Mouse (Mus musculus): Measurements from ENCODE around the gene Gpc6.

Gpc6 gene

DNA sequence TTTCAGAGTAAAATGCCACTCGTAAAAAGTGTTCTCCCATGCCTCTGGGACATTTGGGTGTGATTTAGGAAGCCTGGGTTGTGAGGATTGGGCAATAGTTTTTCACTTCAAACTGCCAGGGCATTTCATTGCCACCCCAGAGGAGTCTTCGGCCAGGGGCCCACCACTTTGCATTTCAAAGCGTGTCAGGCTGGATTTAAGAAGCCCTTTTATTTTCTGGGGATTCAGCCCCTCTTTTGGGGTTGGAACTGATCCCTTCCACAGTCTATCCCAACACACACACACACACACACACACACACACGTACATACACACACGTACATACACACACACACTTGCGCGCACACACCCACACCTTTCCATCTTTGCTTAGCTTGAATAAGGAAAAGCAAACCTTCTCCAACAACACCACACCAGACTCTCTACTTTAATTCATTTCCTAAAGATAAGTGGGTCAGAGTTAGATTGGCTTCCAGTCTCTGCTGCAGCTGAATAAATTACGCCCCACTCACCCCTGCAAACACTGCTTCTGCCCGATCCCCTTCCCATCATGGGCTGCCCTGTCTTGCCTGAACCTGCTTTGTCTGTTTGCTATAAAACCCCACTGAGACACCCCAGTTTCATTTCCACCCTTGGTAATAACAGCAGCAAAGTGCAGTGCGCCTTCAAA is 969.9 kb downstream of the Gpc6 start:
- DNase-seq = no peak

DNA sequence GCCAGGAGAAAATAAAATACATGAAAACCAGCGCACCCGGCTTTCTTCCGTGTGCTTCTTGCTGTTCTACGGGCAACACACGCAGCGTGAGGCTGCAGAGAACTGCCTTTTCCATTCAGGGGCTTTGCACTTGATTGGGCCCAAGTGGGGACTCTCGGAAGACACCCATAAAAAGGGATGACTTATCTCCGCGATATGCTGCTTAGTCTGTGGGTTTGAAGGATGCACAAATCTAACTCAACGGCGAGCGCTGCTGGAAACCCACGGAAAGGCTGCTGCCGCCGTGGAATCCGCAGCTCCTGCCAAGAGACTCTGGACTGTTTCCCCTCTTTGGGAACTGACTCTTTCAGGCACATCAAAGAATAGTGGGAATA is 970.4 kb downstream of the Gpc6 start:
- DNase-seq = no peak

DNA sequence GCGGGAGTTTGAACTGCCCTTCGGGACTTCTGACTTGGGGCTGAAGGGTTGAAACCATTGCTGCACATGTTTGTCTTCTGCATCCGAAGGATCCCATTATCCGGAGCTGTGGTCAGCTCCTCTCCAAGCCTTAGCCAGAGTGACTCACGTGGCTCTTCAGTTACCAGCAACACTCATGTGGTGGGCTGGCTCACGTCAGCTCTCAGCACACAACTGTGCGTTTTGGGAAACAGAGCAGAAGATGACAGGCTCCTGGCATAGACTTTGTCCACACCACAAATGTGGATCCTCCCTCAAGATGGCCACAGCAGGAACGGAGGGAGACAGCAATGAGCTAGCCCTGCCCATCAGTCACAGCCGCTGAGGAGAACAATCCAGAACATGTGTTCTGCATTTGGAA is 979.2 kb downstream of the Gpc6 start:
- DNase-seq = no peak

DNA sequence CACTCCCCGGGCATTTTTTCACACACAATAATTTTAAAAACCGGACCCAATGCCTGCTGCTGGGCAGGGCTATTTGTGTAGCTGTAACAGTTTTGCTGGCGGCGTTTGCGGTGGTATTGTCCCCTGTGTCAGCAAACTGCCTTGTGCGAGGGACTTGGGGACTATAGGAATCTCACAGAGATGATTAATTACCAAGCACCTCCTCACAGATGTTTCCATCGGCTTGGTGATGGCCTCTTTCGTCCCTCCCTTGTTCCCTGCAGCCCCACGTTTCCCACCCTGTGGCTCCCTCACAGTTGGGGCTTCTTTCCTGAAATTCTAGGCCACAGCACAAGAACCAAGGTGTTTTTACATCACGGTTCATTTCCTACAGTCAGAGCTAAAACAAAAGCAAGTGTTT is 980.6 kb downstream of the Gpc6 start:
- no peak for DNase-seq

DNA sequence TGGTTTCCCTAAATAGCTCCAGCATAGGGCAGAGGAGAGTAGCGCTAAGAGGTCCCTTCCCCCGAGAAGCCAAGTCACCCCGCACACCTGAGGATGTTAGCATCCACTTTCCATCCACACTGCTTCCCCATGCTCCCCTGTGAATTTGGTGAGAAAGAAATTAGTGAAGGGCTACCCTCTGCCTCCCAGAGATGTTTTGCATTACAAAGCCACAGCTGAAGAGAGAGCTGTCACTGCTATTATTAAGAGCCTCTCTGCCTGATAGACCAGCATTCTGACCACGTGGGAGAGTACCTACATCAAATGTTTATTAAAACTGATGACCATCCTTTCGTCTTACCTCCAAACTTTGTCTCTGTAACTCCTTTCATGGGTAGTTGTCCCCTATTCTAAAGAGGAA is 981.2 kb downstream of the Gpc6 start:
- DNase-seq = no peak

- DNase-seq = no peak
These were observed 983.3 kb downstream of the Gpc6 start for GRCm38 (mm10) chr14:117908231-117908920.

- no peak for DNase-seq
These were observed 983.9 kb downstream of the Gpc6 start for GRCm38 (mm10) chr14:117909046-117909445.

DNA sequence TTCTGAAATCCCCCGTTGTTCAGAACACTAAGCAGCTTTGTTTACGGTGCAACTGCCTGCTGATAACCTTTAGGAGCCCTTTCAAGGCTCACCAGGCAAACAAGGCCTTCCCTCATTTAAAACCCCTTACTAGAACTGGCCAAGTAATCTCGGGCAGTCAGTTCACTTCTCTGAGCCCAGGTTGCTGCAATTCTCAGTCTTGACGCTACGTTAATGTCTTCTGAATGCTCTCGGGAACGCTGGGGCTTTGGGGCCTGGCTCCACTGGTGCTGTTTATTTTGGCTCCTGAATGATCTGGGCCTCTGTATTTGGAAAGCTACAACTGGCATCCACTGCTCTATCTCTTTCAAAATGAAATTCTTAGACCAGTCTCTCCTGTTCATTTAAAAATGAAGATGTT is 985.2 kb downstream of the Gpc6 start:
- DNase-seq = no peak

GRCm38 (mm10) chr14:117912624-117913270 is 987.6 kb downstream of the Gpc6 start:
- DNase-seq = no peak

- no peak for DNase-seq
These were observed 991.5 kb downstream of the Gpc6 start for GRCm38 (mm10) chr14:117916577-117916976.

DNA sequence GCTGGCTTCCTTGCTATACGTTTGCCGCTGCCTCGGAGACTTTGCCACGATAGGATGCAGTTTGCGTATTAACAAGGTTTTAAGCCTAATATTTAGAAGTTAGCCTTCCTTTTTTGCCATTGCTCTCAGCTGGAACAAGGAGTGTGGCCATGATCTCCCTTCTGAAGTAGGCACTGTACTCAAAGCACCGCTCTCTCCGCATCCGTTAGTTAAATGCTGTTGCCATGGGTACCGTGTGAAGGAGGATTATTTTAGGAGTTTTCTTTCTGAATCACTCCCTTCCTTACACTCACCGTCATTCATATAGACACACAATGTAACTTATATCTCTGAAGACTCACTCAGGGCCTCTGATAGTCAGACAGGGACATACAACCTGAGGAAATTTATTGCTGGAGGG is 993.6 kb downstream of the Gpc6 start:
- DNase-seq = no peak

DNA sequence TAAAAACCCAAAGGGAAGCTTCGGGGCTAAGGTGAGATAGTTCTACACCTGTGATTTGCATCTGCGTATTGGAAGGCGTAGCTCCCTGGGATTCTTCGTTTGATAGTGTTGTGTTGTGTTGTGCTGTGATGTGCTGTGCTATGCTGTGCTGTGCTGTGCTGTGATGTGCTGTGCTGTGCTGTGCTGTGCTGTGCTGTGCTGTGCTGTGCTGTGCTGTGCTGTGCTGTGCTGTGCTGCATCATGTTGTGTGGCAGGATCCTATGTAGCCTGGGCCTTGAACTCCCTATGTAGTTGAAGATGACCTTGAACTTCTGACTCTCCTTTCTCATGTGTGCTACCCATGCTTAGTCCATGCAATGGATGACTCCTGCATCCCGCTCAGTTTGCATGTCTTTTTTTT is 994.5 kb downstream of the Gpc6 start:
- DNase-seq = no peak

DNA sequence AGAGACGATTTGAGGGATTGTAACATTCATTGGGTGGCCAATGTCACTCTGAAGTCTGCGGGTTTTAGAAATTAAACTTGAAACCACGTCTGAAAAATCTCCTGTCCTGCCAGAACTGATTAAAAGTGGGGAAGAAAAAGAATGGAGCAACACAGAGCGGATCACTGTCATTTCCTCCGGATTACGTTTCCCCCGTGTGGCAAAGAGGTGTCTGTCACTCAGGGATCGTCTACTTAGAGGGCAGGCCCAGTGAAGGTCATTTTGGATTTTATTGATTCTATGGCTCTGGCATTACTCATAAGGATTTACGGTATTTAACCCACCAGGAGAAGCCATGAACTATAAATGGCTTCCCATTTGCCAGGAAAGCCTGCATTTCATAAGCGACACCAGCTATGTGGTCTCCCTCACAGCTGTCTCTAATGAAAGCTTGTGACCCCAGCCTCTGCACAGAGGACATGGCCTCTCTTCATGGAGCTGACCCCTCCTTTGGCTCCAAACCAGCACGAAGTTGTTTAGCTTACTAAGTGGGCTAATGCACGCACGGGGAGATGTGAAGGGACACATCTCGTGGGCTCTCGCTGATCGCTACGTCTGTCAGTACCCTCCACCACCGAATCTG is 996.4 kb downstream of the Gpc6 start:
- DNase-seq = no peak

DNA sequence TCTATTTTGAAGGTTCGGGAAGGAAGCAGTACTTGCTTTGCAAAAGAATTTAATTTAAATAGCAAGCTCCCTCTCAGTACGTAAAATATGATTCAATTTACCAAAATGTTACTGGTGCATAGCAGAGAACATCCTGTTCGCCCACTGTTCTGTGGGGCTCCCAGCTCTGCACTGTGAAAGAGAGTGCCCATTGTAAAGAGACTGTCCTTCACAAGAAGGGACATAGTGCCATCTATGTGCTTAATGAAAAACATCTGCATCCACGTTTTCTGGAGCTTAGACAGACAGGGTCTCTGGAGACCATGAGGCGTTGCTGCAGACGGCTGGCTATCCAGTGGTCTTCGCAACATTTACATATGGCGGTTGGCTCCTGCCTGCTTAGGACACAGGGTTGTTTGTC is 998.6 kb downstream of the Gpc6 start:
- no peak for DNase-seq

DNA sequence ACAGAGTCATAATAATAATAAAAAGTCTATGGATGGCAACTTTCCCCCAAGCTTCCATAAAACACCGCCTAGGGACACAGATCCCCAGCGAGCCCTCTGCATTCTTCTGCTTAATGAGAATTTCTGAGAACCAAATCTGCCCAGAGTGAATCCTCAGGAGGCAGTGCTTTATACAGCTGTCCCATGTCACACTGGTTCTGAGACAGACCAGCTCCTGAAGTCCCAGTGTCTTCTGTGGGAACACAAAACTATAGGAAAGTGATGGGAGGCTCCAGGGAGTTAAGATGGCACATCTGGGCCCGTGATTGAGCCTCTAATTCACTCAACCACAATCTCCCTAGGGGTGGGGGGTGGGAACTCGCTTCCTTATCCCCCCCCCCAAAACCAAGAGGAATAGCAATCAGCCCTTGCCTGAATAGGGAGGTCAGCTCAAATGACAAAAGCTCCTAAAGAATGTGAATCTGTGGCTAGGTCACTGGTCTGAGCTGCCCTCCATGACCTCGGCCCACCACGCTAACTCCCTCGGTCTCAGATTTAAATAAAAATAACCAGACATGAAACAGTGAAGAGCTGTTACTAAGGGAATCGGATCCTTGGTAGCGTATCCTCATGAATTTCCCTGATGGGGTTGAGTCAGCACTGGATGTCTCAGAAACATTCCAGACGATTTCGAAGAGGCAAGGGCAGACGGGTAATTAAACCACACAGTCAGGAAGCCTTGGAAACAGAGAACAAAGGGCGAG is 1005.2 kb downstream of the Gpc6 start:
- DNase-seq = no peak

DNA sequence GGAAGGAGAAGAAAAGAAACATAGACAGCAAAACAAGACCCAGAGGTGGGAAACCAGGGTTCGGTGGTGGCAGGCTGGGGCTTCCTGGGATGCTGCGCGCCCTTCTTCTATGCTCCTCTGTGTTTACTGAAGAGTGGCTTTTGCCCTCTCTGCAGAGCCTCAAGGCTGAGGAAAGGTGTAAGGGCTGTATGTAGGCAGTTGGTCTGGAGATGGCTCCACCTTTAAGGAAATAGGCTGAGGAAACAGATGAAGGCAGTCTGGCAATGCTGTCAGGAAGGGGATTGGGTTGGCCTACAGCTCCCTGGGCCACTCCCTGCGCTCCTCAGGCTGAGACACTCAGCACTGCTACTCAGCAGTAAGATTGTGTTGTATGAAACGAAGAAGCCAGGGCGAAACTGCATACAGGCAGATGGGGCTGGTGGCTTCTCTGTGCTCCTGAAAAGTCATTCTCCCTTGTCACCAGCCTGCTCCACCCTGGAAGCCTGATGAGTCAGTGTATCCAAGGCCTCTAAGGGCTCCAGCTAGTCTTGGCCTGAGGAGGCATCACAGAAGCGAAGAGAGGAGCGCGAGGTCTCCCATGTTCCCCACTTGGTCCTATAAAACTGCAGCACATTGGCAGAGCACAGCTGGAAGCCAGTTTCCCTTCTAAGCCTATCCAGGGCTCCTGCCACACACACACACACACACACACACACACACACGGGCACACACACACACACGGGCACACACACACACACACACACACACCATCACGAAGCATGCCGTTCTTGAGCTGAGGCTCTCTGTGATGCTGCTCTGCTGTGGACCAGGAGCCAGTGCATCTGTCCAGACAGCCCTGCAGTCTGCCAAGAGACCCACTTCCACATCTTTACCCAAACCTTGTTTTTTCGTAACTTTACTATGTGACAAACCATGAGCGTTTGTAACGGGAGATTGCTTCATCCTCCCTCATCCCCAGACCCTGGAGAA is 1006.0 kb downstream of the Gpc6 start:
- no peak for DNase-seq

- no peak for DNase-seq
These were observed 1007.2 kb downstream of the Gpc6 start for GRCm38 (mm10) chr14:117932163-117932851.

GRCm38 (mm10) chr14:117938554-117938953 is 1013.4 kb downstream of the Gpc6 start:
- peak; percentile 20 for DNase-seq

DNA sequence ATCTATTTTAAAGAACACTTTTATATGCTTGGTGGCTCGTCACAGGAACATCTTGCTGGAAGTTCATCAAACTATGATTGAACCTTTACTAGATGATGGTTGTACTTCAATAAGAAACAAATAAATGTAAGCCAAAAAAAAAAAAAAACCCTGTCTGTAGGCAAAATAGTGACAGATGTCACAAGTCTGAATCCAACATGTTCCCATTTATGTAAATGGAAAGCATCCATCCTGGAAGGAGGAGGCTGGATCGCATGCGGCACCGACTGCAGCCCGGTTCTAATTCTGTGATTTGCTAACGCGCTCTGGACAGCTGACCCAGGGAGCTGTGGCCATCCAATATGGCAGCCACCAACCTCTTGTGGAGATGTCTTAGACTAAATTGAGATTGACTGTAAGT is 1014.4 kb downstream of the Gpc6 start:
- DNase-seq = no peak

DNA sequence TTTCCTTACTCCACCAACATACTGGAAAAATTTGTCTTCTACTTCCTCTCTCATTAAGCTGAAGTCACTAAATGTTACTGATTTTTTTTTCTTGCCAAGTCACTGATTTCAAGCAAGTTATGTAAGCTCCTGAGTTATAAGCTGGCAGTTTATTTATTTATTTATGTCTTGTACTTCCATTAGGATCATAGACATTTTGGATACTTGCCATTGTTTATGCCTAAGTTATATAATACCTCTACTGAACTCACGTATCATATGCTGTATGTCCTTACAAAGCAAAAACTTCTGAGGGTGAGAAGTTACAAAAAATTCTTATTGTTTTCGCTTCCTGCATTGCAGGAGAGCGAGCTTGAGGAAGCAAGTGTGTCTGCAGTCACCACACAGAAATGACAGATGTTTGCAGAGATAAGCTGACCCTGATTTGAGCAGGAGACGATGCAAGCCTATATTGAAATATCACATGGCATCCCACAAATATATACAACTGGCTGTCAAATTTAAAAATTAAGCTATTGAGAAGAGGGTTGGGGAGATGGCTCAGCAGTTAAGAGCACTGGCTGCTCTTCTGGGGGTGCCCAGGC is 1020.9 kb downstream of the Gpc6 start:
- DNase-seq = no peak

DNA sequence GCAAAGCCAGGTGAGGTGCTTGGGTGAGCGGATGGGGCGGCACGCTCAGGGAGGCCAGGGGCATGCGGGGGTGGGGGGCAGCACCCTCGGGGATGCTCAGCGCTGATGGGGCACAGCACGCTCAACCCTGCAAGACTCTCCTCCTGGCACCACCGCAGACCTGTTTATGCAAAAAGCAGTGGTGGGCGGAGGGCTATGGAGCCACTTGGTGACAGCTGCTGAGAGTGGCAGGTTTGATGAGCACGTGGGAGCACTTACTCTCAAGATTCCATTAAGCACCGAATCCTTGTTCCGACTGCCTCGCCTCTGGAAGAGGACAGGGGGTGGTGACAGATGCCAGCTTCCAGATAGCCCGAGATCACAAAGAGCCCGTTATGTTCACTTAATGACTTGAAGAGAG is 1026.2 kb downstream of the Gpc6 start:
- DNase-seq = no peak
